Mouse (Mus musculus) heart, embryonic 16.5 days (tissue): ENCODE results near the gene Klhdc7b. TPM values are rescaled to one million over a fixed set of nuclear protein-coding genes. Genes with fewer than 3 reads are reported as not detected.

ENCODE experiments used
- ATAC-seq: fragments of 200-750 bp; cut with Nextera tagmentation; replicated peaks from 2 replicates; pipeline ENCODE4 v1.8.0; 2017; ENCODE audit warnings: moderate number of reproducible peaks; ENCODE audit not compliant: insufficient read depth, low FRiP score; ENCODE audit errors: extremely low read depth
- H3K27ac ChIP-seq: fragments of 300-500 bp; sonication (generic); 2 replicates; pipeline ENCODE4 v1.5.1; 2014; ENCODE audit warnings: mild to moderate bottlenecking, low read length, control low read depth, moderate library complexity
- H3K27me3 ChIP-seq: fragments of 300-500 bp; sonication (generic); 2 replicates; pipeline ENCODE4 v1.6.1; 2014; ENCODE audit warnings: low read length, mixed read lengths; ENCODE audit not compliant: control insufficient read depth, insufficient read depth
- H3K36me3 ChIP-seq: fragments of 300-500 bp; sonication (generic); 2 replicates; pipeline ENCODE4 v1.6.1; 2014; ENCODE audit not compliant: control insufficient read depth, insufficient read depth
- H3K4me1 ChIP-seq: fragments of 300-500 bp; sonication (generic); 2 replicates; pipeline ENCODE4 v1.6.1; 2014; ENCODE audit warnings: low read length, mixed read lengths; ENCODE audit not compliant: control insufficient read depth, insufficient read depth
- H3K4me2 ChIP-seq: fragments of 300-500 bp; sonication (generic); 2 replicates; pipeline ENCODE4 v1.6.1; 2014; ENCODE audit warnings: low read depth, mild to moderate bottlenecking, control low read depth, low read length
- H3K4me3 ChIP-seq: fragments of 300-500 bp; sonication (generic); 2 replicates; pipeline ENCODE4 v1.5.1; 2014; ENCODE audit warnings: mild to moderate bottlenecking, control low read depth, low read length
- H3K9ac ChIP-seq: fragments of 300-500 bp; sonication (generic); 2 replicates; pipeline ENCODE4 v1.6.1; 2014; ENCODE audit warnings: low read length, control low read depth
- H3K9me3 ChIP-seq: fragments of 300-500 bp; sonication (generic); replicated peaks from 2 replicates; pipeline ENCODE4 v1.6.1; 2016; ENCODE audit warnings: low read length; ENCODE audit not compliant: control insufficient read depth
- WGBS: fragments of 180-500 bp; shearing (Covaris S2); extraction: QIAGEN DNeasy Blood & Tissue Kit; methylation state at CpG from one replicate; pipeline ENCODE4 v1.1.7; 2014; 5-methylcytosine and 5-hydroxymethylcytosine counted together
- polyA plus RNA-seq: library from polyadenylated mRNA; unstranded; fragments of >200 nt; fragmentation: Nextera tagmentation; extraction: Ambion mirVana; gene quantifications from 2 replicates; pipeline ENCODE4 v1.2.1, GENCODE M21; 2015

The Klhdc7b gene
- polyA plus RNA-seq, 1 experiment from 2014 or later = not detected

- peaks cover 21% of the 10 kb centered on the region for H3K4me1 ChIP-seq
- ATAC-seq = no peak
- WGBS = 16% methylated on average over 39 of the region's 46 CpGs
- H3K36me3 ChIP-seq = no peaks in the 10 kb centered on the region
- no peaks in the 10 kb centered on the region for H3K9me3 ChIP-seq
- peak overlapping the region; percentile 84 for H3K4me2 ChIP-seq
- H3K9ac ChIP-seq = peak overlapping the region; percentile 62
- no peak overlapping the region for H3K27ac ChIP-seq
- H3K4me3 ChIP-seq = peak overlapping the region; percentile 57
- H3K27me3 ChIP-seq = peaks cover 35% of the 10 kb centered on the region
These were observed 6.5 kb upstream of the Klhdc7b start for GRCm38 (mm10) chr15:89377938-89378828.

- ATAC-seq = 0 out of 2 replicates have a peak, but pooled peaks have one; percentile 39
- Histone ChIP-seq H3K9ac (peak within 1 kb of the TSS; percentile 62), H3K36me3 (no peaks in the 10 kb centered on the region), H3K4me3 (peak within 1 kb of the TSS; percentile 57), H3K27ac (no peak within 1 kb of the TSS), H3K4me2 (peak within 1 kb of the TSS; percentile 84), H3K27me3 (peaks cover 35% of the 10 kb centered on the region), H3K9me3 (no peaks in the 10 kb centered on the region), H3K4me1 (peaks cover 19% of the 10 kb centered on the region)
- WGBS = under 1% methylated on average over 28 of the region's 33 CpGs
These were observed 5.8 kb upstream of the Klhdc7b start, which contains the start of gene Odf3b for GRCm38 (mm10) chr15:89378831-89379401. TSS of gene Odf3b (minus strand) at chr15:89379282.

GRCm38 (mm10) chr15:89379429-89379828, 5.3 kb upstream of the Klhdc7b start:
- ATAC-seq = no peak
- Histone ChIP-seq H3K4me3 (peak overlapping the region; percentile 57), H3K36me3 (no peaks in the 10 kb centered on the region), H3K9me3 (no peaks in the 10 kb centered on the region), H3K27ac (no peak overlapping the region), H3K27me3 (peaks cover 35% of the 10 kb centered on the region), H3K4me1 (peaks cover 15% of the 10 kb centered on the region), H3K9ac (peak overlapping the region; percentile 62), H3K4me2 (peak overlapping the region; percentile 84)
- WGBS = 8% methylated on average over 10 of the region's 10 CpGs

GRCm38 (mm10) chr15:89387127-89387526, 2.4 kb downstream of the Klhdc7b start:
- no peak; the same call in 1 of the 2 replicates for ATAC-seq
- WGBS = 32% methylated on average over 12 of the region's 12 CpGs
- Histone ChIP-seq H3K4me3 (no peak overlapping the region), H3K4me2 (no peak overlapping the region), H3K27me3 (peaks cover 5% of the 10 kb centered on the region; the same call in 1 of the 2 replicates), H3K27ac (no peak overlapping the region), H3K9me3 (no peaks in the 10 kb centered on the region), H3K9ac (no peak overlapping the region), H3K36me3 (no peaks in the 10 kb centered on the region), H3K4me1 (no peaks in the 10 kb centered on the region)

- Histone ChIP-seq H3K4me1 (no peaks in the 10 kb centered on the region), H3K9me3 (no peaks in the 10 kb centered on the region), H3K4me2 (no peak overlapping the region), H3K27me3 (peaks cover 5% of the 10 kb centered on the region; the same call in 1 of the 2 replicates), H3K27ac (no peak overlapping the region), H3K9ac (no peak overlapping the region), H3K36me3 (no peaks in the 10 kb centered on the region), H3K4me3 (no peak overlapping the region)
- ATAC-seq = no peak
- WGBS = 87% methylated on average over 10 of the region's 10 CpGs
These were observed 5.4 kb downstream of the Klhdc7b start for GRCm38 (mm10) chr15:89390081-89390480.

GRCm38 (mm10) chr15:89396883-89397282, 12.2 kb downstream of the Klhdc7b start:
- H3K27me3 ChIP-seq = no peaks in the 10 kb centered on the region
- no peak overlapping the region for H3K9ac ChIP-seq
- no peak overlapping the region for H3K27ac ChIP-seq
- no peak overlapping the region for H3K4me3 ChIP-seq
- H3K4me1 ChIP-seq = no peaks in the 10 kb centered on the region
- no peaks in the 10 kb centered on the region for H3K9me3 ChIP-seq
- H3K36me3 ChIP-seq = no peaks in the 10 kb centered on the region
- no peak overlapping the region for H3K4me2 ChIP-seq
- no peak for ATAC-seq
- WGBS = 81% methylated on average over 4 of the region's 4 CpGs

- no peaks in the 10 kb centered on the region for H3K4me1 ChIP-seq
- no peak for ATAC-seq
- H3K4me3 ChIP-seq = no peak overlapping the region
- WGBS = 79% methylated on average over 2 of the region's 2 CpGs
- H3K4me2 ChIP-seq = no peak overlapping the region
- H3K9me3 ChIP-seq = no peaks in the 10 kb centered on the region
- no peak overlapping the region for H3K9ac ChIP-seq
- H3K27me3 ChIP-seq = no peaks in the 10 kb centered on the region
- H3K27ac ChIP-seq = no peak overlapping the region
- no peaks in the 10 kb centered on the region for H3K36me3 ChIP-seq
These were observed 13.4 kb downstream of the Klhdc7b start for GRCm38 (mm10) chr15:89398146-89398545.

- no peak for ATAC-seq
- no peaks in the 10 kb centered on the region for H3K9me3 ChIP-seq
- H3K4me3 ChIP-seq = no peak overlapping the region
- WGBS = 47% methylated on average over 1 of the region's 1 CpGs
- no peaks in the 10 kb centered on the region for H3K36me3 ChIP-seq
- H3K4me2 ChIP-seq = no peak overlapping the region
- no peak overlapping the region for H3K9ac ChIP-seq
- no peaks in the 10 kb centered on the region for H3K4me1 ChIP-seq
- no peaks in the 10 kb centered on the region for H3K27me3 ChIP-seq
- no peak overlapping the region for H3K27ac ChIP-seq
These were observed 15.0 kb downstream of the Klhdc7b start for GRCm38 (mm10) chr15:89399716-89400115.

GRCm38 (mm10) chr15:89402471-89402870, 17.8 kb downstream of the Klhdc7b start:
- no peak for ATAC-seq
- Histone ChIP-seq H3K9ac (no peak overlapping the region), H3K4me3 (no peak overlapping the region), H3K27ac (no peak overlapping the region), H3K4me1 (no peaks in the 10 kb centered on the region), H3K4me2 (no peak overlapping the region), H3K9me3 (peaks cover 3% of the 10 kb centered on the region), H3K36me3 (no peaks in the 10 kb centered on the region), H3K27me3 (no peaks in the 10 kb centered on the region)
- 83% methylated on average over 1 of the region's 1 CpGs for WGBS
